Mouse (Mus musculus) small intestine, adult 2 months (tissue): ENCODE data around the gene Tuba1a. TPM values are rescaled to one million over a fixed set of nuclear protein-coding genes. Genes with fewer than 3 reads are reported as not detected.
A peak's percentile ranks its signal among the peaks of the same experiment; 100 is the strongest.

Experiments used
- H3K27ac ChIP-seq: fragments of 200-500 bp; 2 replicates; pipeline ENCODE4 v1.5.1; 2012; ENCODE audit warnings: low read depth, low read length, control low read depth, inconsistent platforms; ENCODE audit not compliant: insufficient read depth
- H3K27me3 ChIP-seq: fragments of 200-500 bp; 2 replicates; pipeline ENCODE4 v1.6.1; 2012; ENCODE audit warnings: mild to moderate bottlenecking, moderate library complexity, low read length, inconsistent platforms; ENCODE audit not compliant: control insufficient read depth, insufficient read depth
- H3K36me3 ChIP-seq: fragments of 200-500 bp; 2 replicates; pipeline ENCODE4 v1.6.1; 2012; ENCODE audit warnings: mild to moderate bottlenecking, low read length, control low read depth, inconsistent platforms; ENCODE audit not compliant: control insufficient read depth, insufficient read depth
- H3K4me1 ChIP-seq: fragments of 200-500 bp; 2 replicates; pipeline ENCODE4 v1.6.1; 2012; ENCODE audit warnings: low read length, inconsistent platforms, mixed read lengths; ENCODE audit not compliant: control insufficient read depth, insufficient read depth, insufficient read length
- H3K4me3 ChIP-seq: fragments of 200-500 bp; 2 replicates; pipeline ENCODE4 v1.5.1; 2012; ENCODE audit warnings: low read depth, mild to moderate bottlenecking, control low read depth, inconsistent platforms, low read length, moderate library complexity
- CTCF ChIP-seq: fragments of 200-500 bp; IDR thresholded peaks from 2 replicates; pipeline ENCODE4 v1.5.1; 2012; ENCODE audit warnings: low read depth, mild to moderate bottlenecking, control low read depth, inconsistent platforms, low read length, moderate library complexity, mixed read lengths; ENCODE audit not compliant: insufficient replicate concordance, insufficient read length; ENCODE audit errors: extremely low read depth
- POLR2A ChIP-seq: fragments of 200-500 bp; IDR thresholded peaks from 2 replicates; pipeline ENCODE4 v1.6.1; 2012; ENCODE audit warnings: low read depth, mild to moderate bottlenecking, control low read depth, inconsistent platforms, low read length, moderate library complexity
- WGBS: fragments of 180-500 bp; shearing (Covaris S2); methylation state at CpG from one replicate; pipeline ENCODE4 v1.1.7; 2018; 5-methylcytosine and 5-hydroxymethylcytosine counted together
- polyA plus RNA-seq: library from polyadenylated mRNA; depleted of rRNA; stranded (reverse); fragments of >200 nt; gene quantifications from 2 replicates; pipeline ENCODE4 v1.2.3, GENCODE M21; 2012

Gene Tuba1a
- polyA plus RNA-seq, 1 experiment: 99.6 TPM

GRCm38 (mm10) chr15:98989701-98990430, 36.4 kb upstream of the Tuba1a start:
- Histone ChIP-seq H3K4me1 (peaks cover 3% of the 10 kb centered on the region; the same call in 1 of the 2 replicates), H3K36me3 (no peaks in the 10 kb centered on the region), H3K4me3 (no peak overlapping the region), H3K27ac (no peak overlapping the region), H3K27me3 (no peaks in the 10 kb centered on the region)
- TF ChIP-seq CTCF: no peak
- TF ChIP-seq POLR2A: no peak
- 57% methylated on average over 12 of the region's 12 CpGs for WGBS

- Histone ChIP-seq H3K4me1 (peaks cover 3% of the 10 kb centered on the region; the same call in 1 of the 2 replicates), H3K4me3 (no peak overlapping the region), H3K27ac (no peak overlapping the region), H3K36me3 (no peaks in the 10 kb centered on the region), H3K27me3 (no peaks in the 10 kb centered on the region)
- no peak for TF ChIP-seq CTCF
- TF ChIP-seq POLR2A: no peak
- 75% methylated on average over 3 of the region's 3 CpGs for WGBS
Observed at GRCm38 (mm10) chr15:98988787-98989186, 35.3 kb upstream of the Tuba1a start.

GRCm38 (mm10) chr15:98987661-98988181, 34.2 kb upstream of the Tuba1a start:
- H3K27ac ChIP-seq: no peak overlapping the region
- WGBS: 81% methylated on average over 8 of the region's 8 CpGs
- H3K36me3 ChIP-seq: no peaks in the 10 kb centered on the region
- no peak for TF ChIP-seq POLR2A
- H3K4me1 ChIP-seq: peaks cover 3% of the 10 kb centered on the region; the same call in 1 of the 2 replicates
- H3K27me3 ChIP-seq: no peaks in the 10 kb centered on the region
- H3K4me3 ChIP-seq: no peak overlapping the region

- Histone ChIP-seq H3K4me3 (no peak overlapping the region), H3K27me3 (no peaks in the 10 kb centered on the region), H3K36me3 (no peaks in the 10 kb centered on the region), H3K4me1 (no peaks in the 10 kb centered on the region; the same call in 1 of the 2 replicates), H3K27ac (no peak overlapping the region; the same call in 1 of the 2 replicates)
- WGBS: 70% methylated on average over 7 of the region's 7 CpGs
- TF ChIP-seq CTCF (no peak), POLR2A (no peak)
Observed at GRCm38 (mm10) chr15:98987077-98987630, 33.7 kb upstream of the Tuba1a start.

- WGBS: 54% methylated on average over 12 of the region's 12 CpGs
- H3K36me3 ChIP-seq: no peaks in the 10 kb centered on the region
- H3K27me3 ChIP-seq: no peaks in the 10 kb centered on the region
- peak overlapping the region; percentile 75 for H3K4me3 ChIP-seq
- peak overlapping the region; percentile 94 for H3K27ac ChIP-seq
- no peaks in the 10 kb centered on the region for H3K4me1 ChIP-seq
- TF ChIP-seq POLR2A: no peak
- no peak for TF ChIP-seq CTCF
Observed at GRCm38 (mm10) chr15:98985982-98986715, 32.6 kb upstream of the Tuba1a start.

- Histone ChIP-seq H3K27ac (peak overlapping the region; percentile 94), H3K27me3 (no peaks in the 10 kb centered on the region), H3K36me3 (no peaks in the 10 kb centered on the region), H3K4me3 (peak overlapping the region; percentile 75), H3K4me1 (no peaks in the 10 kb centered on the region)
- WGBS: under 1% methylated on average over 29 of the region's 29 CpGs
- TF ChIP-seq POLR2A: peak; percentile 91
- no peak for TF ChIP-seq CTCF
Observed at GRCm38 (mm10) chr15:98985240-98985981, 31.9 kb upstream of the Tuba1a start.
